Mouse (Mus musculus): Measurements from ENCODE around the gene Rbm47. TPM values are rescaled to one million over a fixed set of nuclear protein-coding genes. Genes with fewer than 3 reads are reported as not detected.

Rbm47 gene
- polyA plus RNA-seq, 1 experiment, result 14.2 TPM

GRCm38 (mm10) chr5:66086304-66086703, 86.6 kb downstream of the Rbm47 start:
- no peak for DNase-seq (ENCODE audit: low spot score)

GRCm38 (mm10) chr5:66085478-66085877, 87.4 kb downstream of the Rbm47 start:
- no peak for DNase-seq (ENCODE audit: low spot score)

GRCm38 (mm10) chr5:66084541-66084940, 88.4 kb downstream of the Rbm47 start:
- DNase-seq (ENCODE audit: low spot score), result no peak

GRCm38 (mm10) chr5:66083350-66083749, 89.6 kb downstream of the Rbm47 start:
- DNase-seq (ENCODE audit: low spot score), result no peak

- DNase-seq (ENCODE audit: low spot score), result peak; percentile 41
These were observed 90.7 kb downstream of the Rbm47 start for GRCm38 (mm10) chr5:66082229-66082572.

- no peak for DNase-seq (ENCODE audit: low spot score)
These were observed 91.3 kb downstream of the Rbm47 start for GRCm38 (mm10) chr5:66081443-66082228.

- DNase-seq (ENCODE audit: low spot score), result no peak
These were observed 92.2 kb downstream of the Rbm47 start for GRCm38 (mm10) chr5:66080529-66081220.

- no peak for DNase-seq (ENCODE audit: low spot score)
These were observed 93.3 kb downstream of the Rbm47 start for GRCm38 (mm10) chr5:66079358-66080179.

GRCm38 (mm10) chr5:66078491-66079012, 94.4 kb downstream of the Rbm47 start:
- DNase-seq (ENCODE audit: low spot score), result no peak

GRCm38 (mm10) chr5:66077416-66077815, 95.5 kb downstream of the Rbm47 start:
- DNase-seq (ENCODE audit: low spot score), result peak; percentile 56

- no peak for DNase-seq (ENCODE audit: low spot score)
These were observed 96.1 kb downstream of the Rbm47 start for GRCm38 (mm10) chr5:66076685-66077301.

- no peak for DNase-seq (ENCODE audit: low spot score)
These were observed 97.0 kb downstream of the Rbm47 start for GRCm38 (mm10) chr5:66075906-66076305.

GRCm38 (mm10) chr5:66075032-66075488, 97.9 kb downstream of the Rbm47 start:
- DNase-seq (ENCODE audit: low spot score), result no peak

GRCm38 (mm10) chr5:66074235-66074634, 98.7 kb downstream of the Rbm47 start:
- no peak for DNase-seq (ENCODE audit: low spot score)

- no peak for DNase-seq (ENCODE audit: low spot score)
These were observed 99.2 kb downstream of the Rbm47 start for GRCm38 (mm10) chr5:66073604-66074164.

GRCm38 (mm10) chr5:66071722-66072121, 101.2 kb downstream of the Rbm47 start:
- no peak for DNase-seq (ENCODE audit: low spot score)

- DNase-seq (ENCODE audit: low spot score), result no peak
These were observed 102.6 kb downstream of the Rbm47 start for GRCm38 (mm10) chr5:66070350-66070749.

GRCm38 (mm10) chr5:66069470-66070144, 103.3 kb downstream of the Rbm47 start:
- no peak for DNase-seq (ENCODE audit: low spot score)

GRCm38 (mm10) chr5:66069133-66069469, 103.8 kb downstream of the Rbm47 start:
- no peak for DNase-seq (ENCODE audit: low spot score)

GRCm38 (mm10) chr5:66068068-66068920, 104.6 kb downstream of the Rbm47 start:
- DNase-seq (ENCODE audit: low spot score), result no peak
